Mouse (Mus musculus) forebrain, embryonic 16.5 days (tissue): ENCODE data around the gene Hoxb8. TPM values are rescaled to one million over a fixed set of nuclear protein-coding genes. Genes with fewer than 3 reads are reported as not detected.

Experiments
- ATAC-seq: fragments of 200-750 bp; cut with Nextera tagmentation; 2 replicates; pipeline ENCODE4 v1.8.0; 2017; ENCODE audit warnings: mild to moderate bottlenecking, moderate library complexity
- H3K27ac ChIP-seq: fragments of 300-500 bp; sonication (generic); 2 replicates; pipeline ENCODE4 v1.5.1; 2014; ENCODE audit warnings: low read length, control low read depth
- H3K27me3 ChIP-seq: fragments of 300-500 bp; sonication (generic); replicated peaks from 2 replicates; pipeline ENCODE4 v1.6.1; 2014; ENCODE audit warnings: low read length; ENCODE audit not compliant: control insufficient read depth, insufficient read depth
- H3K36me3 ChIP-seq: fragments of 300-500 bp; sonication (generic); 2 replicates; pipeline ENCODE4 v1.6.1; 2014; ENCODE audit not compliant: control insufficient read depth, insufficient read depth
- H3K4me1 ChIP-seq: fragments of 300-500 bp; sonication (generic); replicated peaks from 2 replicates; pipeline ENCODE4 v1.6.1; 2014; ENCODE audit warnings: low read length; ENCODE audit not compliant: control insufficient read depth, insufficient read depth
- H3K4me2 ChIP-seq: fragments of 300-500 bp; sonication (generic); 2 replicates; pipeline ENCODE4 v1.6.1; 2014; ENCODE audit warnings: mild to moderate bottlenecking, low read length, control low read depth
- H3K4me3 ChIP-seq: fragments of 300-500 bp; sonication (generic); replicated peaks from 2 replicates; pipeline ENCODE4 v1.5.1; 2014; ENCODE audit warnings: mild to moderate bottlenecking, low read length, control low read depth
- H3K9ac ChIP-seq: fragments of 300-500 bp; sonication (generic); replicated peaks from 2 replicates; pipeline ENCODE4 v1.6.1; 2014; ENCODE audit warnings: low read depth, low read length, control low read depth
- H3K9me3 ChIP-seq: fragments of 300-500 bp; sonication (generic); 2 replicates; pipeline ENCODE4 v1.6.1; 2016; ENCODE audit warnings: low read length; ENCODE audit not compliant: control insufficient read depth
- WGBS: fragments of 180-500 bp; shearing (Covaris S2); extraction: QIAGEN DNeasy Blood & Tissue Kit; methylation state at CpG from one replicate; pipeline ENCODE4 v1.1.7; 2014; 5-methylcytosine and 5-hydroxymethylcytosine counted together
- polyA plus RNA-seq: library from polyadenylated mRNA; unstranded; fragments of >200 nt; fragmentation: Nextera tagmentation; extraction: Ambion mirVana; gene quantifications from 2 replicates; pipeline ENCODE4 v1.2.1, GENCODE M21; 2015

The Hoxb8 gene
- polyA plus RNA-seq, 1 experiment from 2014 or later: not detected

DNA sequence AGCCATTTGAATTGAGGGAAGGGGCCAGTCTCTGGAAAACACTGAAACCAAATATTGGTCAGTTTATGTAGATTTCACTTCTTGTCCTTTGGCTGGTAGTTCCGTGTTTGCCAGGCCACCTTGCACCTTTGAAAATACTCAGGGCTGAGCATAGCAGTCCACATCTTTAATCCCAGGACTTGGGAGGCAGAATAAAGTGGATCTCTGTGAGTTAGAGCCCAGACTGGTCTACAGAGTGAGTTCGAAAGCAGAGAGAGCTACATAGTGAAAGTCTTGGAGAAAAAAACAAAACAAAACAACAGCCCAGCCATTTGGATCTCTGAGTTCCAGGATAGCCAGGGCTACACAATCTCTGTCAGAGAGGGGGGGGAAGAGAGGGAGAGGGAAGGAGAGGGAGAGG, 24.6 kb upstream of the Hoxb8 start:
- no peaks in the 10 kb centered on the region for H3K9me3 ChIP-seq
- WGBS: 22% methylated on average over 2 of the region's 2 CpGs

GRCm38 (mm10) chr11:96259038-96259437, 22.7 kb upstream of the Hoxb8 start:
- H3K4me3 ChIP-seq: no peak overlapping the region
- WGBS: 0% methylated on average over 2 of the region's 2 CpGs
- no peak for ATAC-seq
- H3K36me3 ChIP-seq: no peaks in the 10 kb centered on the region
- peaks cover 98% of the 10 kb centered on the region for H3K27me3 ChIP-seq
- no peaks in the 10 kb centered on the region for H3K4me1 ChIP-seq
- H3K27ac ChIP-seq: no peak overlapping the region
- H3K4me2 ChIP-seq: no peak overlapping the region
- H3K9me3 ChIP-seq: no peaks in the 10 kb centered on the region
- H3K9ac ChIP-seq: no peak overlapping the region

More for the DNA sequence above, 24.6 kb upstream of the Hoxb8 start:
- no peaks in the 10 kb centered on the region for H3K4me1 ChIP-seq
- no peak for ATAC-seq
- H3K27me3 ChIP-seq: peaks cover 97% of the 10 kb centered on the region
- no peak overlapping the region for H3K27ac ChIP-seq
- no peaks in the 10 kb centered on the region for H3K36me3 ChIP-seq
- H3K4me3 ChIP-seq: no peak overlapping the region
- no peak overlapping the region for H3K4me2 ChIP-seq
- H3K9ac ChIP-seq: no peak overlapping the region

DNA sequence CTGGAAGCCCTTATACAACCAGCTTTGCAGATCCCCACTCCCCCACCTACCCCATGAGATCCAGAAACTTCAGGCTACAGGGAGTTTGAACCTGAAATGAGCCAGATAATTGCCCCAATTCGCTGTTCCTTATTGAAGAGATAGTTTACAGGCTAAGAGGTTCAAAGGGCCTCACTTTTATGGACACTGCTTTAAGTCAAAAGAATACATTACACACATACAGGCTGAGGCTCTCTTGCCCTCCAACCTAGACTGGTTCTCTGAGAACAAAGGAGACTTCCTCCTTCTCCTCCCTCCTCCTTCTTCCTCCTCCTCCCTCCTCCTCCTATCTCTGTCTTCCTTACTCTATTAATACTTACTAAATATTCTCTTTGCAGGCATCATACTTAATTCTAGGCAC, 22.2 kb upstream of the Hoxb8 start:
- WGBS: 5% methylated on average over 1 of the region's 1 CpGs
- Histone ChIP-seq H3K4me3 (no peak overlapping the region), H3K9me3 (no peaks in the 10 kb centered on the region), H3K4me2 (no peak overlapping the region), H3K9ac (no peak overlapping the region), H3K27ac (no peak overlapping the region), H3K36me3 (no peaks in the 10 kb centered on the region), H3K4me1 (no peaks in the 10 kb centered on the region), H3K27me3 (peaks cover 98% of the 10 kb centered on the region)
- no peak for ATAC-seq

- H3K4me2 ChIP-seq: no peak overlapping the region
- no peaks in the 10 kb centered on the region for H3K4me1 ChIP-seq
- peaks cover 97% of the 10 kb centered on the region for H3K27me3 ChIP-seq
- no peaks in the 10 kb centered on the region for H3K36me3 ChIP-seq
- no peak overlapping the region for H3K27ac ChIP-seq
- ATAC-seq: no peak
- H3K4me3 ChIP-seq: no peak overlapping the region
- no peaks in the 10 kb centered on the region for H3K9me3 ChIP-seq
- 2% methylated on average over 23 of the region's 23 CpGs for WGBS
- H3K9ac ChIP-seq: no peak overlapping the region
These were observed 21.3 kb upstream of the Hoxb8 start for GRCm38 (mm10) chr11:96260310-96260970.

GRCm38 (mm10) chr11:96261323-96261890, 20.3 kb upstream of the Hoxb8 start:
- Histone ChIP-seq H3K27me3 (peaks cover 97% of the 10 kb centered on the region), H3K4me2 (no peak overlapping the region), H3K4me1 (no peaks in the 10 kb centered on the region), H3K36me3 (no peaks in the 10 kb centered on the region), H3K9me3 (no peaks in the 10 kb centered on the region), H3K9ac (no peak overlapping the region), H3K4me3 (no peak overlapping the region), H3K27ac (no peak overlapping the region)
- WGBS: 1% methylated on average over 24 of the region's 24 CpGs
- ATAC-seq: no peak

DNA sequence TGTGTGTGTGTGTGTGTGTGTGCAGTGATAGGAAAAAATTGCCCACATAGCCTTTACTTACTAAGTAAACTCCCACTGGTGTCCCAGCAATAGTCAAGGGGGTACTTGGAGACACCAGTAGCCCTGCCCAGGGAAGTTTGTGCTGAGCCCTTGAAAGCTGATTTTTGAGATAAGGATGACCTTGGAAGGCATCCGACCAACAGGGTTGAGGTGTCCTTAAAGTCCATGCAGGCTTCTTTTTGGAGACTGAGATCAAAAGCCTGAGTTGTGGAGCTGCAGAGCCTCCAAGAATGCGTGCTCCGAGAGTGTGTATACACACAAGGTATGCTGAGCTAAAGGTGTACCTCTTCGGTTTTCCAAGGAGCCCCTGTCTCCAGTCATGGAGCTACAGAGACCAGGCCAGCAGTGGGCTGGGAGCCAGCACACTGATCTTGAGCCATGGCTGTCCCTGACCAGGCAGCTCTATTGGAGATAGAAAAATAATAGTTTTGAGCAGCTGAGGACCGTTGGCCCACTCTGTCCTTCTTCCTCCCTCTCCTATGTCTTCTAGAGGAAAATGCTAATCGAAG, 19.4 kb upstream of the Hoxb8 start:
- Histone ChIP-seq H3K9ac (no peak overlapping the region), H3K36me3 (no peaks in the 10 kb centered on the region), H3K4me3 (no peak overlapping the region), H3K4me1 (no peaks in the 10 kb centered on the region), H3K4me2 (no peak overlapping the region), H3K27ac (no peak overlapping the region), H3K27me3 (peaks cover 98% of the 10 kb centered on the region), H3K9me3 (no peaks in the 10 kb centered on the region)
- ATAC-seq: no peak
- 1% methylated on average over 6 of the region's 6 CpGs for WGBS

DNA sequence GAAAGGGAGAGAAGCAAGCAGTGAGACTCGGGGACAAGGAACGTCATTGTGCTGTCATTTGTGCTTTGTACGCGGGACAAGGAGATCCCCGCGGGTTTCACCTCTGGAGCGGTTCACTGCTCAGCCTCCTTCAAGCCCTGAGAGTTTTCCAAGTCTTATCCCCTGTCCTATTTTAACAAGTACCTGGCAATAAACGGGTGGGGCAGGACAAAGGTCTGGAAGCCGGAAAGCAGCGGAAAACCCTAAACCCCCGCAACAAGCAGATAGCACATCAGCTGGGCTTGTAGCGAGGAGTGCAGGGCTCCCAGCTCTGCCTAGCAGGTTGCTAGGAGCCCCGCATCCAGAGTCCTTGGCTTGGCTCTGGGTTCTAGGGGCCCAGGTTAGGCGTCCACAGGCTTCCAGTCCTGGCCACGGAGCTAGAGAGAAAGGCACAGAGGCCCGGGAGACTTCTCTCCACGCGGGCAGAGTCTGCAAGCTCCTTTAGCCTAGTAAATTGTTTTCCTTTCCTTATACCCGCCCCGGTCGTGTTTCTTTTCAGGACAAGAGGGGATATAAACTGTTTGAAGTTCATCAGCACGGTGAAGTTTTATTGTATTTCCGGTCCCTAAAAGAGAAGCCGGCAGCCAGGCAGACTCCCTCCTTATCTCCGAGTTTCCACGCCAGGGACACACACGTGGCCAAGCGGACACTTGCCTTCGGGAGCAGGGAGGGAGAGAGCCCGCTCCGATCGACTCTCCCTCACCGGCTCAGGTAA, 17.9 kb upstream of the Hoxb8 start:
- no peaks in the 10 kb centered on the region for H3K36me3 ChIP-seq
- H3K4me3 ChIP-seq: no peak overlapping the region
- no peak overlapping the region for H3K27ac ChIP-seq
- no peak overlapping the region for H3K9ac ChIP-seq
- H3K9me3 ChIP-seq: no peaks in the 10 kb centered on the region
- H3K27me3 ChIP-seq: peaks cover 95% of the 10 kb centered on the region
- no peaks in the 10 kb centered on the region for H3K4me1 ChIP-seq
- no peak for ATAC-seq
- no peak overlapping the region for H3K4me2 ChIP-seq
- under 1% methylated on average over 33 of the region's 33 CpGs for WGBS

- WGBS: 3% methylated on average over 8 of the region's 8 CpGs
- no peaks in the 10 kb centered on the region for H3K36me3 ChIP-seq
- H3K4me1 ChIP-seq: no peaks in the 10 kb centered on the region
- no peak overlapping the region for H3K27ac ChIP-seq
- H3K4me2 ChIP-seq: no peak overlapping the region
- ATAC-seq: no peak
- peaks cover 95% of the 10 kb centered on the region for H3K27me3 ChIP-seq
- H3K9me3 ChIP-seq: no peaks in the 10 kb centered on the region
- H3K9ac ChIP-seq: no peak overlapping the region
- no peak overlapping the region for H3K4me3 ChIP-seq
These were observed 17.2 kb upstream of the Hoxb8 start for GRCm38 (mm10) chr11:96264390-96265020.

- no peaks in the 10 kb centered on the region for H3K9me3 ChIP-seq
- H3K27me3 ChIP-seq: peaks cover 96% of the 10 kb centered on the region
- no peak overlapping the region for H3K4me2 ChIP-seq
These were observed 15.8 kb upstream of the Hoxb8 start for GRCm38 (mm10) chr11:96265954-96266353.

More at GRCm38 (mm10) chr11:96265954-96266353, 15.8 kb upstream of the Hoxb8 start:
- WGBS: under 1% methylated on average over 7 of the region's 7 CpGs
- Histone ChIP-seq H3K4me3 (no peak overlapping the region), H3K36me3 (no peaks in the 10 kb centered on the region), H3K9ac (no peak overlapping the region), H3K27ac (no peak overlapping the region), H3K4me1 (no peaks in the 10 kb centered on the region; the same call in 1 of the 2 replicates)
- no peak for ATAC-seq
